Mouse (Mus musculus) layer of hippocampus, postnatal 36 days (tissue): ENCODE results near the gene Arnt. TPM values are rescaled to one million over a fixed set of nuclear protein-coding genes. Genes with fewer than 3 reads are reported as not detected.
"Not testable (repeated sequence)": the region's sequence is repeated elsewhere in the genome, so short reads cannot be mapped to it uniquely, and the experiment has no call there.

ENCODE experiments used
- DNase-seq, 2 experiments: peaks; one replicate each; pipeline ENCODE4 v3.0.0; 2022
- total RNA-seq, 2 experiments: library from RNA; stranded (reverse); gene quantifications; 2 replicates each; pipeline ENCODE4 v1.2.3; 2021

Arnt gene
- total RNA-seq, 2 experiments from 2014 or later, result 36.3 to 44.3 TPM

GRCm38 (mm10) chr3:95529814-95530213 is 95.6 kb downstream of the Arnt start:
- no peak for DNase-seq

- no peak for DNase-seq
These were observed 96.8 kb downstream of the Arnt start for GRCm38 (mm10) chr3:95531025-95531424.

- DNase-seq, result no peak
These were observed 99.2 kb downstream of the Arnt start for GRCm38 (mm10) chr3:95533364-95533763.

- no peak for DNase-seq
These were observed 100.7 kb downstream of the Arnt start for GRCm38 (mm10) chr3:95534927-95535326.

- DNase-seq, result no peak
These were observed 104.7 kb downstream of the Arnt start for GRCm38 (mm10) chr3:95538936-95539335.

- DNase-seq, result no peak
These were observed 105.6 kb downstream of the Arnt start for GRCm38 (mm10) chr3:95539837-95540236.

- not testable (repeated sequence) for DNase-seq
These were observed 107.0 kb downstream of the Arnt start for GRCm38 (mm10) chr3:95541186-95541585.

GRCm38 (mm10) chr3:95542171-95542570 is 108.0 kb downstream of the Arnt start:
- no peak for DNase-seq

GRCm38 (mm10) chr3:95542981-95543380 is 108.8 kb downstream of the Arnt start:
- no peak for DNase-seq

Other genes with a start within 250 kb of the Arnt start
- gene Gabpb2, start 216.5 kb upstream of the Arnt start, total RNA-seq, result 10 to 100 TPM; 13.9 to 18.1 TPM
- 10 to 100 TPM; 72.0 to 73.0 TPM for gene Cdc42se1, start 205.7 kb upstream of the Arnt start, total RNA-seq
- gene Mllt11, start 202.2 kb upstream of the Arnt start, total RNA-seq, result 100 to 1,000 TPM; 285 to 326 TPM
- under 1 TPM in 1 of 2 experiments, not detected in 1; 0.32 TPM for gene Gm128, start 192.8 kb upstream of the Arnt start, total RNA-seq
- gene Bnipl, start 183.2 kb upstream of the Arnt start, total RNA-seq, result under 1 TPM; 0.56 to 0.65 TPM
- 10 to 100 TPM; 19.3 to 19.4 TPM for gene Mindy1, start 153.0 kb upstream of the Arnt start, total RNA-seq
- 10 to 100 TPM; 19.8 to 22.2 TPM for gene Prune1, start 152.3 kb upstream of the Arnt start, total RNA-seq
- 1 to 10 TPM in 1 of 2 experiments, under 1 TPM in 1; 0.94 to 1.4 TPM for gene Anxa9, start 127.2 kb upstream of the Arnt start, total RNA-seq
- gene Cers2, start 119.6 kb upstream of the Arnt start, total RNA-seq, result 10 to 100 TPM; 59.4 to 62.9 TPM
- 10 to 100 TPM; 36.0 to 40.2 TPM for gene Setdb1, start 77.2 kb upstream of the Arnt start, total RNA-seq
- not detected for gene 4930558C23Rik, start 31.5 kb upstream of the Arnt start, total RNA-seq
- 1 to 10 TPM; 3.1 to 3.7 TPM for gene Ctsk, start 64.9 kb downstream of the Arnt start, total RNA-seq
- gene Ctss, start 92.4 kb downstream of the Arnt start, total RNA-seq, result 10 to 100 TPM; 54.5 to 54.7 TPM
- not detected for gene Hormad1, start 125.3 kb downstream of the Arnt start, total RNA-seq
- gene Golph3l, start 154.5 kb downstream of the Arnt start, total RNA-seq, result 10 to 100 TPM; 26.3 to 26.4 TPM
- 100 to 1,000 TPM; 310 TPM for gene Ensa, start 190.6 kb downstream of the Arnt start, total RNA-seq
- gene Mcl1, start 224.4 kb downstream of the Arnt start, total RNA-seq, result 10 to 100 TPM; 60.8 to 61.3 TPM